Mouse (Mus musculus) right cerebral cortex, postnatal 10 days (tissue): ENCODE results near the gene Ugt1a5.
A peak's percentile ranks its signal among the peaks of the same experiment; 100 is the strongest.

Experiments
- DNase-seq, 2 experiments: peaks; one replicate each; pipeline ENCODE4 v3.0.0; 2021; ENCODE audit warnings: low spot score in 2 of 2

Ugt1a5 gene

GRCm38 (mm10) chr1:88261706-88262105 lies 95.9 kb downstream of the Ugt1a5 start:
- DNase-seq, result peak in 1 of 2 experiments; percentile 31

GRCm38 (mm10) chr1:88262255-88262654 lies 96.4 kb downstream of the Ugt1a5 start:
- peak in 1 of 2 experiments; percentile 72 for DNase-seq

GRCm38 (mm10) chr1:88262961-88263360 lies 97.1 kb downstream of the Ugt1a5 start:
- DNase-seq, result peak in 1 of 2 experiments; percentile 39

DNA sequence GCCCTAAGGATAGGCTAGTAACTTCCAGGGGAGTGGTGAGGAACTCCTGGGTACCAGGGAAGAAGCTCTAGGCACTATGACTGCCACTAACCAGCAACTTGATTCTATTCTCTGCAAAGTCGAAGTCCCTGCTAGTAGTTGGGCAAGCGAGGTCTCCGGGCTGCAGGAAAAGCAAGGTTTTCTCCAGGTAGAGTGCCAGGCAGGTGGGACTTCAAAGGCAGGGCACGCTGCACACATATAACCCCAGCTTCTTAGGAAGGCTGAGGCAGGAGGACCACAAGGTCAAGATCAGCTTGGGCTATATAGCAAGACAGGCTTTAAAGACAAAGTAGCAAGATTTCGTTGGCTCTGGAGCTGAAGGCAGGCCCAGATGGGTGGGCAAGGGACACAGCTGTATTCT lies 98.0 kb downstream of the Ugt1a5 start:
- peak in 1 of 2 experiments; percentile 27 for DNase-seq

GRCm38 (mm10) chr1:88264237-88264868 lies 98.5 kb downstream of the Ugt1a5 start:
- DNase-seq, result no peak

GRCm38 (mm10) chr1:88264869-88265240 lies 99.0 kb downstream of the Ugt1a5 start:
- peak in 1 of 2 experiments; percentile 56 for DNase-seq

GRCm38 (mm10) chr1:88266123-88266522 lies 100.3 kb downstream of the Ugt1a5 start:
- DNase-seq, result no peak

DNA sequence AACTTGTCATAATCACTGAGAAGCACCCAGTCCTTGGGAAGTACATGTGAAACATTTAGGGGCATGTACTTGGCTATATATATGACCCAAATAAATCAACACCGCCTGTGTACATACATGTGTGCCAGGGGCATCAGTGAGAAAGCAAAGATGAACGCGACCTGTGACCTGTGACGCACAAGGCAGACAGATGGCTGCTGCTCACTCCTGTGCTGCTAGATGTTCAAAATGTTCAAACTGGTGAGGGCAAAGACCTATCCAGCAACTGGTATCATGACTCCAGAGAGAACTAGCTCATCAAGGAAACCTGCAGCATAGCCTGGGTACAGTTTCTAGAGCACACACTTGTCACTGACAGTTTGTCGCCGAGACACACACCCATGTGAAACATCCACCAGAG lies 101.7 kb downstream of the Ugt1a5 start:
- DNase-seq, result no peak

DNA sequence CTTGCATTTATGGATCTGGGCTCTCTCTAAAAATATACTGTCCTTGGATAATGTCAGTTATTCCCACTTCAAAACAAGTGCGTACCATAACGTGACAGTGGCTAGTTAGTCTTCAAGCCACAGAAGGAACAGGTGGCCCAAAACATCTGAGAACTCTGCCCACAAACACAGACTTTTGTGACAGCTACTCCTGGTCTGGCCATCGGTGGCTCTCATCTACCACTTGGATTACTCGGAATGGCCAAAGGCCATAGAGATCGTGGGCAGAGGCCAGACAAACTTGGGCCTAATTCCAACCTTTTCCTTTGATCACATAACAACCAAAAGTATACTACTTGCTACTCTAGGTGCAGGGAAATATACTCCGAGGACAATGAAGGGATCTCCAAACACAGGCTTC lies 102.3 kb downstream of the Ugt1a5 start:
- no peak for DNase-seq
